In the genomic region with DNA sequence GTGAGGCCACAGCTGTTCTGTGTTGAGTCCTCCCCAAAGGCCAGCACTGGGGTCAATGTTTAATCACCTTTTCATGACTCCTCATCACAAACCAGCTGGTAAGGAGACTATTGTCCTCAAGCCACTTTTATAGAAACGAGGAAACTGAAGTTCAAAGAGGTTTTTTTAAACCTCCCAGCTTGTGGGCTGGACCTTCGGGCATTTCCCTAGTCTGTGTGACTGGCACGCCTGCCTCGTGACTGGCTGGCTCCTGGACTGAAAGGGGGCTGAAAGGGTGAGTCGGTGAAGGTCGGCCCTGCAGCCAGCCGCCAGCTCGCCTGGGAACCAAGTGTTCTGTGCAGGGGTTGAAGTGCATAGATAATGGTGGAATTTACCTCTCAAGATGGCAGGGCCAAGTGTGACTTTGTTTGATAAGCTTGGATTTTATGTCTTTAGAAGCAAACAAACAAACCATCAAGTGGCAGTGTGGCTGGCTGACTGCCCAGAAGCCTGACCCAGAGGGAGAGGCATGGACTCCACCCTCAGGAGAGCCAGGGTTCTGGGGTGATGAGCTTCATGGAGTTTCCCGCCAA, we compare ENCODE assay signal across 8 mouse cellular contexts. TPM values are rescaled to one million over a fixed set of nuclear protein-coding genes. Genes with fewer than 3 reads are reported as not detected.
DNase-seq lines count a peak whose midpoint lies in the region; ATAC-seq and TF ChIP-seq lines count a peak whose summit lies in the region.

No protein-coding gene starts in this region.

- H3K9ac ChIP-seq in midbrain, embryonic 15.5 days = no peak overlapping the region
- no peak overlapping the region for H3K9ac ChIP-seq in intestine, embryonic 16.5 days (ENCODE audit: low read depth, low read length)

- no peak overlapping the region for H3K4me3 ChIP-seq in midbrain, embryonic 10.5 days
- no peak overlapping the region for H3K4me3 ChIP-seq in midbrain, embryonic 15.5 days
- no peak overlapping the region for H3K4me3 ChIP-seq in intestine, embryonic 16.5 days (ENCODE audit: low read length)
- no peak overlapping the region for H3K4me3 ChIP-seq in lung, adult 2 months (replicated peaks; ENCODE audit: extremely low read depth, low read depth, low read length)

- no peak for TF ChIP-seq POLR2A in lung, adult 2 months (IDR thresholded peaks at IDR 0.05; ENCODE audit: borderline replicate concordance, extremely low read depth, low read depth, low read length)

- H3K9me3 ChIP-seq in midbrain, embryonic 10.5 days (replicated peaks) = no peaks in the 10 kb centered on the region
- no peaks in the 10 kb centered on the region for H3K9me3 ChIP-seq in midbrain, embryonic 15.5 days
- H3K9me3 ChIP-seq in intestine, embryonic 16.5 days (ENCODE audit: control insufficient read depth, low read length) = no peaks in the 10 kb centered on the region

- H3K4me1 ChIP-seq in midbrain, embryonic 10.5 days = peaks cover 35% of the 10 kb centered on the region
- H3K4me1 ChIP-seq in midbrain, embryonic 15.5 days = peaks cover 17% of the 10 kb centered on the region
- H3K4me1 ChIP-seq in intestine, embryonic 16.5 days (ENCODE audit: control insufficient read depth, insufficient read depth, low read length) = peaks cover 30% of the 10 kb centered on the region
- peaks cover 4% of the 10 kb centered on the region; the same call in 1 of the 2 replicates for H3K4me1 ChIP-seq in lung, adult 2 months (ENCODE audit: control insufficient read depth, insufficient read depth, low read length)

- no peaks in the 10 kb centered on the region for H3K36me3 ChIP-seq in midbrain, embryonic 10.5 days
- H3K36me3 ChIP-seq in midbrain, embryonic 15.5 days (replicated peaks) = no peaks in the 10 kb centered on the region
- no peaks in the 10 kb centered on the region for H3K36me3 ChIP-seq in intestine, embryonic 16.5 days (ENCODE audit: control insufficient read depth, insufficient read depth, low read length)

- WGBS in midbrain, embryonic 10.5 days = 50% methylated on average over 9 of the region's 9 CpGs
- 27% methylated on average over 9 of the region's 9 CpGs for WGBS in midbrain, embryonic 15.5 days
- 27% methylated on average over 9 of the region's 9 CpGs for WGBS in intestine, embryonic 16.5 days
- 13% methylated on average over 9 of the region's 9 CpGs for WGBS in lung, adult 2 months

- H3K27ac ChIP-seq in midbrain, embryonic 10.5 days (replicated peaks) = peak overlapping the region; percentile 33; the same call in 1 of the 2 replicates
- no peak overlapping the region for H3K27ac ChIP-seq in midbrain, embryonic 15.5 days
- H3K27ac ChIP-seq in intestine, embryonic 16.5 days (ENCODE audit: low read length) = peak overlapping the region; percentile 62

- H3K27me3 ChIP-seq in midbrain, embryonic 10.5 days (ENCODE audit: low read depth, poor library complexity, severe bottlenecking) = no peaks in the 10 kb centered on the region
- no peaks in the 10 kb centered on the region for H3K27me3 ChIP-seq in midbrain, embryonic 15.5 days (replicated peaks)
- H3K27me3 ChIP-seq in intestine, embryonic 16.5 days (replicated peaks; ENCODE audit: control insufficient read depth, insufficient read depth, low read length) = no peaks in the 10 kb centered on the region

- no peak for ATAC-seq in midbrain, embryonic 15.5 days (replicated peaks)
- peak; percentile 80 for ATAC-seq in erythroblast, adult 5-6 weeks (replicated peaks; ENCODE audit: low FRiP score, poor library complexity, severe bottlenecking)
- peak; percentile 97 for ATAC-seq in intestine, embryonic 16.5 days

- DNase-seq in midbrain, embryonic 10.5 days (ENCODE audit: low spot score) = peak; percentile 34
- peak; percentile 85 for DNase-seq in lung, adult 2 months
- peak; percentile 83 for DNase-seq in testis, postnatal 10 days (ENCODE audit: low spot score)
- no peak for DNase-seq in cerebellum, adult 9-10 months
- DNase-seq in layer of hippocampus, adult 8-10 months (ENCODE audit: low spot score in 2 of 2) = no peak

- no peak for TF ChIP-seq CTCF in lung, adult 2 months (IDR thresholded peaks at IDR 0.05; ENCODE audit: insufficient read depth, low read length)

- no peak overlapping the region for H3K4me2 ChIP-seq in midbrain, embryonic 15.5 days
- 0 out of 2 replicates have a peak overlapping the region, but pooled peaks have one; percentile 2 for H3K4me2 ChIP-seq in intestine, embryonic 16.5 days (ENCODE audit: low read depth, low read length)

RNA-seq across cellular contexts. Expression of a gene that starts 54.1 kb away (rescaled TPM):
- polyA plus RNA-seq in midbrain, embryonic 10.5 days (2016; fragmentation: Nextera tagmentation; extraction: Ambion mirVana) = 25.0 and 25.1 TPM in 2 replicates
- 11.8 and 12.0 TPM in 2 replicates for polyA plus RNA-seq in midbrain, embryonic 15.5 days (2015; fragmentation: Nextera tagmentation; extraction: Ambion mirVana)
- total RNA-seq in erythroblast, adult 5-6 weeks (2015; ENCODE audit: low replicate concordance) = 3.8 and 4.0 TPM in 2 replicates
- total RNA-seq in erythroblast, adult 5-6 weeks (2017; ENCODE audit: low replicate concordance) = 8.1 and 14.8 TPM in 2 replicates
- 10.0 and 10.6 TPM in 2 replicates for polyA plus RNA-seq in intestine, embryonic 16.5 days (2015; fragmentation: Nextera tagmentation; extraction: Ambion mirVana)
- polyA plus RNA-seq in lung, adult 2 months (2012; rRNA removed) = 22.3 and 24.5 TPM in 2 replicates
- total RNA-seq in layer of hippocampus, adult 8-10 months (2022) = 1 to 10 TPM; 5.1 to 8.1 (median 6.5) TPM

Comparison
In these comparisons a context has a peak if more than half of its experiments do, and no peak if none do; other contexts are left out.
1. DNase-seq: peak in midbrain, embryonic 10.5 days (single experiment), lung, adult 2 months (single experiment) and testis, postnatal 10 days (single experiment); none in cerebellum, adult 9-10 months (single experiment) and layer of hippocampus, adult 8-10 months (0 of 2).